Mouse (Mus musculus) thymus, postnatal 10 days (tissue): ENCODE results near the gene Mtrex.

ENCODE experiments used
- DNase-seq, 2 experiments: peaks; one replicate each; pipeline ENCODE4 v3.0.0; 2021; ENCODE audit warnings: low spot score in 2 of 2

Gene Mtrex

GRCm38 (mm10) chr13:112867381-112867780, 59.8 kb downstream of the Mtrex start:
- no peak for DNase-seq

DNA sequence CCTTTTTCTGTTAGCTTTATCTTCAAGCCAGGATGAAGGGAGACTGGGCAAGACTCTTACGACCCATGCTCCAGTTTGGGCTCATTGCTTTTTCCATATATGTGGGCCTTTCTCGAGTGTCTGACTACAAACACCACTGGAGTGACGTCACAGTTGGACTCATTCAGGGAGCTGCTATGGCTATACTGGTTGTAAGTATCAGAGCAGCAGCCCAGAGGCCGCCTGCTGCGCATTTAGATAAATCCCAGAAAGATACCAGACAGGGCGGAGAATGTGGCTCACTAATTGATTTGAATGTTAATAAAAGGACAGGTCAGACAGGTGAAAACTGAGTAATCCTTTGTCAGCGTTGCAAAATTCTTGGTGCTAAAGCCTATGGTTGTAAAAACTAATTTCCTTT, 60.4 kb downstream of the Mtrex start:
- DNase-seq = no peak

DNA sequence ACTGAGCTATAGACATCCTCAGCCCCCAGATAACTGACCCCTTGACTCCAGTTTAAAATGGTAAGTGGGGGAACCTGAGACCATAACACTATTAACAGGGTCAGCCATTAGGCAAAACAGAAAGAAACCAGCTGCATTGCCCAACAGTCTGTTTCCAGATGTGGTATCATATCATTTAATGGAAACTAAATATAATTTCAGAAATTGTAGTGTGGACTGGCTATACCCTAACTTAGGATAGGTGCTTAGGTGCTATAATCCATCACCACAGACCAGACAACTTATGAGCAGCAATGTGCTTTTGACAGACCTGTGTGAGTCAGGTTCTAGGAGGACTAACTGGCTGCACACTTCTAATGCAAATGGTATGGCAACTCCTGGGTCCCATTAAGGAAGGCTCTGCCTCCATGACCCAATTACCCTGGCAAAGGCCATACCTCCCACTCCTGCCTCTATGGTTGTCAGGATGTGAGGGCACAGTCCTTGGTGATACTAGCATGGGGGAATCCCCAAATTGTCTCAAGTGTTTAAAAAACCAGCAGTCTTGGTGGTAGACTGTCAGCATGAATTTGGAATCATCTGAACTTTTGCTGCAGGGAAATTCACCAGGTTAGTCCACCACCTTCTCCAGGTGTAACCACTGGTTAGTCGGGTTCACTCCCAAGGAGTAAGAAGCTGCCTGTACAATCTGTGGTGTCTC, 64.1 kb downstream of the Mtrex start:
- DNase-seq = no peak

DNA sequence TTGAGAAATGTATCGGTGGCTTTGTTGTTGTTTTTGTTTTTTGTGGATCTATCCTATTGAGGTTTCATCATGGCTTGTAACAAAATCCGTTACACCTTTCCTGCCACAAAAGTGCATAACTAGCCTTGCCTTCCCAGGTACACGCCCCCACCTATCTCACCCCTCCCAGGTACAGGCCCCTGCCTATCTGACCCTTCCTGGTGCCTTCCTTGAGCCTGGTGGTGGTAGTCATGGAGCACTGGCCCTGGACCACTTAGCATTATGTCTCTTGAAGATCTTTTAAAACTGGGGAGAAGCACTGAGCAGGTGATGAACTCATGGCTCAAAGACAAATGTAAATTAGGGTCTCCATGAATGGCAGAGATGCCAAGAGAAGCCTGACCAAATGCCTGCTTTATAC, 64.9 kb downstream of the Mtrex start:
- DNase-seq = no peak

GRCm38 (mm10) chr13:112861825-112862306, 65.3 kb downstream of the Mtrex start:
- no peak for DNase-seq

GRCm38 (mm10) chr13:112860911-112861310, 66.3 kb downstream of the Mtrex start:
- DNase-seq = no peak

GRCm38 (mm10) chr13:112860370-112860769, 66.8 kb downstream of the Mtrex start:
- DNase-seq = no peak

GRCm38 (mm10) chr13:112859574-112860134, 67.5 kb downstream of the Mtrex start:
- DNase-seq = no peak

DNA sequence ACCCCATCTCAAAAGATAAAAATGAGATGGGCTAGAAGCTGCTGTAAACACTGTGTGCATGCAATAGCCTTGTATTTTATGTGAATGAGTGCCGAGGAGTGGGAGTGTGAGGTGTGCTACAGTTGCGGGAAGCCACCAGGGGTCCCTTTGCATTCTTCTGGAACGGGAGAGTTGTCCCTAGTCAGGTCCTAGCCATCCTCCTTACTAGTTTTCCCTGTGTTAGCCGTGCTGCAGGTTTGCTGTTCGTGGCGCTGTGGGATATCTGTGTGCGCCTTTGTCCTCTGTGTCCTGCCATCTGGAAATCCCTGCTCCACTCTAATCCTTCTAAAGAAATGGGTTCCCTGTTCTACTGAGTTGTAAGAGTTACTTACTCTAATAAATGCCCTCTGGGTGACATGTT, 69.3 kb downstream of the Mtrex start:
- DNase-seq = no peak

DNA sequence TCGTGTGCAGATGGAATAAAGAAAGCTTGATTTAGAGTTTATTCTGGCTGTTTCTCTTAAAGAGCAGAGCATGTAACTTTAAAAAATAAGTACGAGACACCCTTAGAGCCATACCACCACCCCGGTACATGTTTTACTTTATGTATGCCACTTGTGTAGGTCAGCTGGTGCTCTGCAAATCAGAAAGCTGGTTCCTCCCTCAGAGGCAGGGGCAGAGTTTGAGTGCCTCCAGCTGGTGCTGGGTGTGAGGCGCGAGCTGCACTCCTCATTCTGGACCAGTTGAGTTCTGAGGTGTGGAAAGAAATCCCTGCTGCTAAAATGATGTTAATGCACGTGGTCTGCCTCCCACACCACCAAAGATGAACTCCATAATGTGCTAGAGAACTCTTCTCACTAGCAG, 72.8 kb downstream of the Mtrex start:
- no peak for DNase-seq

GRCm38 (mm10) chr13:112853710-112854316, 73.4 kb downstream of the Mtrex start:
- no peak for DNase-seq

DNA sequence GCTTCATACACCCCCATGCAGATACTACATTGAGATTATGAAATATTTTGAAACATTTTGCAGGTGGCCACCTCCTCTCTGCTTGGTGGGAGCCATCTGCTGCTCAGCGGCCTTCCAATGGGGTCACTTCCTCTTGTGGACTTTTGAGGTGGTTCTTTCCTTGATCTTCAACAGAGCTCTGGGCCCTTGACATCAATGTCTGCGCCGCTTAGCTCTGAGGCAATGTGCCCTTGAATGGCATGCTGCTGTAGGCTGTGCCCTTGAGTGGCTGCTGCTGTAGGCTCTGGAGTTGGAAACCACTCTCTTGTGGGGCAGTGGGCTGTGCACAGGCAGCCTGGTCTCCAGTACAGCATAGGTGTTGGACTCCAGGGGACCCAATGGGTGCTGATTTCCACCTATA, 81.3 kb downstream of the Mtrex start:
- DNase-seq = no peak

DNA sequence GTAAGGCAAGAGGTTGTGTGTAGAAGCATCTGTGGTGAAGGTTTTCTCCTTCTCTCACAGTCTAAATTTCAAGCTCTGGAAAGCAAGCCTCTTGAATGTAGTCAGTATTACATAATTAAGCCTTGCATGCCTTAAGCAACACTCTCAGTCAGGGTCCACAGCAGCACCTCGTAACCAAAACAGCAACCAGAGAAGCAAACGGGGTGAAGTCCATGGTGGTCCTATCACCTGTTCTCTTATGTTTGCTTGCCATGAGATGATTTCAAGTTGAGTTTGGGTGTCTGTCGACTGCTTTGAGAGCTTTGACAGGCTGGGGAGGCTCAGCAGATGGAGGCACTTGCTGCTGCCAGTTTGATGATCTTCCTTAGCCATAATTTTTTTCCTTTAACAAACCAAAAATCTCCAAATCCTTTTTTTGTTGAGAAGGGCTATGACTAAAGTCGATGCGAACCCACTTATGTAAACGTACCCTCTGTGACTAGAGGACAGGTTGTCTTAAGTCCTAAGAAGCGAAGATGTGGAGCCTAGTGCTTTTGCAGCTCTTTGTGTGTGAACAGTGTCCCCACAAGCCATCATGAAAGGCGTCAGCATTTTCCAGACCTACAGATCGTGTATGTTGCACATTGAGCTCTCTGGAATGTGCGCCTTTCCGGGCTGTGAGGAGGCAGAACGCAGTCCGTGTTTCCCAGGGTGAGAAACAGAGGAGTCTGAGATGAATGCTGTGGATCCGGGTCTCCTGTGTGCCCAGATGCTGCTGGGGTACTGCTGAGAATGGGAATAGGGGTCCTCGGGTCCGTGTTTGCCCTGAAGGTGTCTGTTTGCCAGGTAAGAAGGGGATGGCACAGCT, 86.7 kb downstream of the Mtrex start:
- DNase-seq = no peak

DNA sequence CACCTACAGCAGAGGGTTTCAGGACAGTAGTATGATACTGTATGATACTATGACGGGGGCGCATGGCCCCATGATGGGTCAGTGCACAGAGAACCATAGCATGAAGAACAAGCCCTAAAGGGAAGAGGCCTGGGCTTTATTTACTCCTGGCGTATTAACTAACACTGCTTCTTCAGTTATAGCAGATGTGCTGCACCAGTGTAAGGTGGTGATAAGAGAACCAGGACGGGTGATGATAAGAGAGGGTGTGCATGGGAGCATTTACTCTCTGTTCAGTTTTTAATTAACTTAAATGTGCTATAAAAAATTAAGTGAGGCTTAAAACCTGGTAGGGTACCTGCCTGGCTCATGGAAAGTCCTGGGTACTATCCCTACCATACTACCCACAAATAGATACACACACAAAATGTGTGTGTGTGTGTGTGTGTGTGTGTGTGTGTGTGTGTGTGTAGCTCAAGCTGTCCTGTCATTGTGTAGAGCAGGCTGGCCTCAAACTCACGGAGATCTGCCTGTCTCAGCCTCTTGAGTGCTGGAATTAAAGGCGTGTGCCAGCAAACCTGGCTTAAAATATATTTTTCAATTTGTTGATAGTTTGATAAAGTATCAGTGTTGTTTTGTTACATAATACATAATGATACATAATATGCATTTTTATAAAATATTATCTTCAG, 88.5 kb downstream of the Mtrex start:
- DNase-seq = no peak

DNA sequence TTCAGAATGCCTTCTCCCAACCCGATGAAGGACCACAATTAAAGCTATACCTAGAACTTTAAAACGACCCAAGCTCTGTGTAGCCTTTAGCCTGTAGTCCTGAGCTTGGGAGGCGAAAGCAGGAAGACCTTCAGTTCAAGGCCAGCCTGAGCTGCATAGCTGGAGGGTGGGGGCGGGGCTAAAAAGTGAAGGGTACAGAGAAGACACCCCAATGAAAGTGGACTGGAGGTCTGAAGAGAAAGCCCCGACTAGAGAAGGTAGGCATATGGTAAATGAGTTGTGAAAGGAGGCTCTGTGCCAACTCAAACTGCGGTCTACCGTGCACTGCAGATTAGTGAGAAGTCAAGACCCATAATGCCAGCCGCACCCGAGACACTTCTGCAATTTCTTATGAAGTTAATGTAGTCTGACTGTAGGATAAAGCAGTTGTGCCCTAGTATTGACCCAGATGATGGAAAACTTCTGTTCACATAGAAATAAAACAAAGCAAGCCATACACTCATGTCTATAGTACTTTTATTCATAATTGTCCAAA, 89.5 kb downstream of the Mtrex start:
- DNase-seq = no peak

DNA sequence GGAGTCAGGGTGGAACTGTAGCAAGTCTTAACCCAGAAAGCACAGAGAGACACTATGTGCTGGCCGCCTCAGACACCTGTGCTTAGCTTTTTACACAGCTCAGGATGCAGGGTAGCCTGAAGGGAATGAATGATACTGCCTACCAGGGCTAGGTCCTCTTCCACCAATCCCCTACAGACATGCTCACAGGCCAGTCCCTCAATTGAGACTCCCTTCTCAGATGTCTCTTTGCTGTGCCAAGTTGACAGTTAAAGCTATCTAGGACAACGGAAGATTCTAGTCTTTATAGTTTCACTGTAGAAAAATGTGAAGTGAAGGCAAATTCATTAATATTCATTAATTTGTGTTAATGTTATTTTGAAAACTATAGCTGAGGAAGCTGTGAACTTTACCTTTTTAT, 90.2 kb downstream of the Mtrex start:
- DNase-seq = no peak

DNA sequence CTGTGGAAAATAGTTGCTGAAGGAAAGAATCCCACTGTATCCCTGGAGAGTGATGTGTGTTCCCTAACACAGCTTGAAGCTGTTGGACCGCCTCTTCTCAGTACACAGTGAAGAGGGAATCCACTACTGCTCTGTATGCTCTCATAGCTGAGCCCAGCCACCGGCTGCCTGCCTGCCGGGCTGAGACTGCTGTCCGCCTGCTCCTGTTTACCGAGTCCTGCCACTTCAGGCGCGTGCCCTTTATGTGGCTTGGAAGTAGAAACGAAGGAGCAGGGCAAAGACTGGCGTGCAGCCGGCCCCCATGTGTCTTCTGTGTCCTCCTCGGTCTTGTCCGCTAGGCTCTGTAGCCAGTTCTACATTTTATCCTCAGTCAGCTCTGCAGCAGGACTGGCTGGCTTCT, 92.1 kb downstream of the Mtrex start:
- no peak for DNase-seq

DNA sequence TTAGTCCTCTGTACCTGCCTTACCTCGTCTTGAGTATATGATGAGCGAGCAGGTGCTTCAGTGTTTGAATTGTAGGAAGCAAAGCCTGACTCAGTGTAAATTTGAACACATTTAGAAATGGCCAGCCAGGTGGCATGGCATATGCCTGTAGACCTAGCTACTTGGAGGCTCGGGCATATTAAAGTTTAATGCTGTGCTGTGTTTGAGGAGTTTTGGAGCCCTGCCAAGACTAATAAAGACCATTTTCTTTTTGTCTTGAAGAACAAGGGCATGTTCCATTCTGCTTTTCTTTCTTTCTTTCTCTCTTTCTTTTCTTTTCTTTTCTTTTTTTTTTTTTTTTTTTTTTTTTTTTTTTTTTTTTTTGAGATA, 93.3 kb downstream of the Mtrex start:
- no peak for DNase-seq

- DNase-seq = no peak
Measured at GRCm38 (mm10) chr13:112833253-112833894, 93.8 kb downstream of the Mtrex start.

- DNase-seq = no peak
Measured at GRCm38 (mm10) chr13:112832589-112832988, 94.6 kb downstream of the Mtrex start.

DNA sequence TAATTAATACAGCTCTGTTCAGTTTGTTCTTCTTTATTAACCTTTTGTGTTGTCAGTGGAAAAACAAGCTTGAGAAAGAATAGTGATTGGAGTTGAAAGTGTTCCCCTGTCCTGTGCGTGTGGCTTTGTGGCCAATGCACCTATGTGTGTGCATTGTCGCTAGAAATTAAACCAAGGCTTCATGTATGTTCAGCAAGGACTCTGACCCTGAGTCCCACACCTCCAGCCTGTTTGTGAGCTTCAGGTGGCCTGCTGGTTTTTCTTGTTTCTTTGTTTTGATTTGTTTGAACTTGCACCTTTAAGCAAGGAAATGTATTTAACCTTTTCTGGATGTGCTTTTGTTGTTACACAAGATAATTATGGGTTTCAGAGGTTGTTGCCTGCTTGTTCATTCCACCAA, 97.6 kb downstream of the Mtrex start:
- no peak for DNase-seq
